Mouse (Mus musculus): ENCODE results near the gene Dennd1c.
"Not testable (repeated sequence)": the region's sequence is repeated elsewhere in the genome, so short reads cannot be mapped to it uniquely, and the experiment has no call there.

DNA sequence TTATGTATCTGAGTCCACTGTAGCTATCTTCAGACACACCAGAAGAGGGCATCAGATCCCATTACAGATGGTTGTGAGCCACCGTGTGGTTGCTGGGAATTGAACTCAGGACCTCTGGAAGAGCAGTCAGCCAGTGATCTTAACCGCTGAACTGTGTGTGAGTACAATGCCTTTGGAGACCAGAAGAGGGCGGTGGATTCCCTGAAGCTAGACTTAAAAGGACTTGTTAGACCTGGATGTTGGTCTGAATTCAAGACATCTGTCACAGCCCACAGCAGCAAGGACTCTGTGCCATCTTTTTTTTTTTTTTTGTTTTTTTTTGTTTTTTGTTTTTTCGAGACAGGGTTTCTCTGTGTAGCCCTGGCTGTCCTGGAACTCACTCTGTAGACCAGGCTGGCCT is 26.6 kb downstream of the Dennd1c start:
- not testable (repeated sequence) for TF ChIP-seq POLR2A, CTCF (IDR thresholded peaks at IDR 0.05; ENCODE audit: insufficient read depth, low read depth, low read length)
